Mouse (Mus musculus): ENCODE results near the gene Kcnip2.

GRCm38 (mm10) chr19:45743619-45744018, 72.2 kb downstream of the Kcnip2 start:
- TF ChIP-seq RCOR1 (conservative IDR thresholded peaks at IDR 0.05; ENCODE audit: low read depth, low read length), result no peak
- no peak for TF ChIP-seq POLR2A (IDR thresholded peaks at IDR 0.05; ENCODE audit: low read depth, low read length)
- TF ChIP-seq EP300 (IDR thresholded peaks at IDR 0.05; ENCODE audit: low read length), result no peak
